Mouse (Mus musculus): Measurements from ENCODE around the gene Rassf1.

GRCm38 (mm10) chr9:107582509-107583062, 31.2 kb downstream of the Rassf1 start:
- TF ChIP-seq EP300 (IDR thresholded peaks at IDR 0.05; ENCODE audit: low read depth): no peak
- no peak for TF ChIP-seq CTCF (IDR thresholded peaks at IDR 0.05; ENCODE audit: low read depth)
